Mouse (Mus musculus): ENCODE data around the gene Trmt13.

Gene Trmt13

GRCm38 (mm10) chr3:116547430-116547829 lies 67.0 kb downstream of the Trmt13 start:
- DNase-seq (ENCODE audit: low read depth, low spot score): no peak

GRCm38 (mm10) chr3:116542532-116542931 lies 71.9 kb downstream of the Trmt13 start:
- no peak for DNase-seq (ENCODE audit: low read depth, low spot score)

DNA sequence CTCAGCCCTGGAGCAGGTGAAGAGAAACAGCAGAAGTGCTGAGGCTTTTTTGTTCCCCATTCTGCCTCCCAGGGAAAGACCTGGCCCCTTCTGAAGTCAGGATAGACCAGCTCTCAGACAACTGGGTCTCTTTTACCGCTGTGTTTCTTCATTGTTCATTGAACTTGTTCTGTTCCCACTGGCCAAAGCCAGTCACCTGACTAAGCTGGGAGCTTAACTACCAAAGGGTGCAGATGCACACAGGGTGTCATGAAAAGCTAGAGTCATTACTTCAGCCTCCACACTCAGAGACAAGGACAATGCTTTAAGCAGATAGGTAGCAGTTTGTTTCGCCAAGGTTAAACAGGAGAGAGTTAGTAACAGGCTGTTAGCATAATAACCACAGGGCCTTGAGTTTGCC lies 72.3 kb downstream of the Trmt13 start:
- DNase-seq (ENCODE audit: low read depth, low spot score): no peak

- no peak for DNase-seq (ENCODE audit: low read depth, low spot score)
Observed at GRCm38 (mm10) chr3:116537200-116537573, 77.2 kb downstream of the Trmt13 start.

- DNase-seq (ENCODE audit: low read depth, low spot score): no peak
Observed at GRCm38 (mm10) chr3:116536428-116537199, 77.8 kb downstream of the Trmt13 start.
